Mouse (Mus musculus) heart, adult 2 months (tissue): ENCODE data around the gene Helt. TPM values are rescaled to one million over a fixed set of nuclear protein-coding genes. Genes with fewer than 3 reads are reported as not detected.
A peak's percentile ranks its signal among the peaks of the same experiment; 100 is the strongest.

Experiments
- DNase-seq, 2 experiments: peaks; one replicate each; pipeline ENCODE4 v3.0.0; 2021
- H3K27ac ChIP-seq: fragments of 200-600 bp; 2 replicates; pipeline ENCODE4 v1.8.1; 2022
- H3K27me3 ChIP-seq: fragments of 200-500 bp; 2 replicates; pipeline ENCODE4 v1.6.1; 2012; ENCODE audit warnings: mild to moderate bottlenecking, low read length, inconsistent platforms, mixed read lengths; ENCODE audit not compliant: control insufficient read depth, insufficient read depth
- H3K36me3 ChIP-seq: fragments of 200-500 bp; 2 replicates; pipeline ENCODE4 v1.6.1; 2012; ENCODE audit warnings: low read length, inconsistent platforms; ENCODE audit not compliant: control insufficient read depth, insufficient read depth
- H3K4me1 ChIP-seq: fragments of 200-500 bp; 2 replicates; pipeline ENCODE4 v1.6.1; 2011; ENCODE audit warnings: low read length; ENCODE audit not compliant: control insufficient read depth, insufficient read depth
- H3K4me3 ChIP-seq: fragments of 200-600 bp; 2 replicates; pipeline ENCODE4 v1.8.1; 2022
- H3K79me2 ChIP-seq: fragments of 200-500 bp; replicated peaks from 2 replicates; pipeline ENCODE4 v1.6.1; 2012; ENCODE audit warnings: mild to moderate bottlenecking, inconsistent platforms, low read length, moderate library complexity, mixed read lengths; ENCODE audit not compliant: control insufficient read depth, insufficient read depth
- H3K9ac ChIP-seq: fragments of 200-500 bp; 2 replicates; pipeline ENCODE4 v1.6.1; 2012; ENCODE audit warnings: low read depth, mild to moderate bottlenecking, control low read depth, inconsistent platforms, low read length, mixed read lengths
- CTCF ChIP-seq: fragments of 200-600 bp; IDR thresholded peaks from 2 replicates; pipeline ENCODE4 v1.8.1; 2022; ENCODE audit warnings: antibody characterized with exemption, mild to moderate bottlenecking, moderate library complexity
- EP300 ChIP-seq: fragments of 200-500 bp; IDR thresholded peaks from 2 replicates; pipeline ENCODE4 v1.6.1; 2011; ENCODE audit warnings: low read depth, low read length, control low read depth; ENCODE audit not compliant: insufficient read depth
- POLR2A ChIP-seq: fragments of 200-500 bp; IDR thresholded peaks from 2 replicates; pipeline ENCODE4 v1.6.1; 2011; ENCODE audit warnings: mild to moderate bottlenecking, low read depth, low read length, control low read depth; ENCODE audit not compliant: insufficient read depth
- WGBS: fragments of 180-500 bp; shearing (Covaris S2); methylation state at CpG from one replicate; pipeline ENCODE4 v1.1.7; 2018; 5-methylcytosine and 5-hydroxymethylcytosine counted together
- intact Hi-C: fragments of 180-260 bp; cut with DNase I; formaldehyde crosslinking; loops from one replicate; pipeline ENCODE4 v1.15.1; 2025
- polyA plus RNA-seq: library from polyadenylated mRNA; depleted of rRNA; stranded (reverse); fragments of >200 nt; gene quantifications from 2 replicates; pipeline ENCODE4 v1.2.3, GENCODE M21; 2012
- total RNA-seq, 2 experiments: library from RNA; stranded (reverse); gene quantifications; 2 replicates each; pipeline ENCODE4 v1.2.3; 2021

The Helt gene
- total and polyA plus RNA-seq, 3 experiments: 1.3 to 2.8 (median 1.5) TPM

GRCm38 (mm10) chr8:46295951-46296350 lies 1.5 kb upstream of the Helt start:
- no peak for TF ChIP-seq EP300
- TF ChIP-seq CTCF: no peak
- no peak for TF ChIP-seq POLR2A
- intact Hi-C loops: no loop called here
- H3K79me2 ChIP-seq: no peaks in the 10 kb centered on the region
- H3K4me1 ChIP-seq: no peaks in the 10 kb centered on the region
- WGBS: 11% methylated on average over 8 of the region's 8 CpGs
- no peak overlapping the region for H3K27ac ChIP-seq
- no peak overlapping the region for H3K9ac ChIP-seq
- no peaks in the 10 kb centered on the region for H3K36me3 ChIP-seq
- peaks cover 5% of the 10 kb centered on the region; the same call in 1 of the 2 replicates for H3K27me3 ChIP-seq
- no peak overlapping the region for H3K4me3 ChIP-seq
- no peak for DNase-seq

GRCm38 (mm10) chr8:46295101-46295534 lies 647 bp upstream of the Helt start:
- no peaks in the 10 kb centered on the region for H3K4me1 ChIP-seq
- no peak overlapping the region for H3K9ac ChIP-seq
- no peaks in the 10 kb centered on the region for H3K79me2 ChIP-seq
- no peak overlapping the region for H3K4me3 ChIP-seq
- no peaks in the 10 kb centered on the region for H3K36me3 ChIP-seq
- H3K27me3 ChIP-seq: peaks cover 5% of the 10 kb centered on the region; the same call in 1 of the 2 replicates
- intact Hi-C loops: no loop called here
- TF ChIP-seq EP300 (no peak), POLR2A (no peak)
- H3K27ac ChIP-seq: no peak overlapping the region
- no peak for DNase-seq
- WGBS: 2% methylated on average over 14 of the region's 14 CpGs

GRCm38 (mm10) chr8:46293741-46294151 lies 725 bp downstream of the Helt start:
- H3K36me3 ChIP-seq: no peaks in the 10 kb centered on the region
- peak overlapping the region; percentile 16; the same call in 1 of the 2 replicates for H3K4me3 ChIP-seq
- WGBS: under 1% methylated on average over 16 of the region's 16 CpGs
- intact Hi-C loops: no loop called here
- DNase-seq: peak; percentile 33 to 48
- H3K9ac ChIP-seq: no peak overlapping the region
- H3K4me1 ChIP-seq: no peaks in the 10 kb centered on the region
- no peaks in the 10 kb centered on the region for H3K79me2 ChIP-seq
- H3K27me3 ChIP-seq: peaks cover 5% of the 10 kb centered on the region; the same call in 1 of the 2 replicates
- TF ChIP-seq EP300: no peak
- no peak for TF ChIP-seq CTCF
- no peak for TF ChIP-seq POLR2A
- H3K27ac ChIP-seq: no peak overlapping the region; the same call in 1 of the 2 replicates

GRCm38 (mm10) chr8:46293201-46293600 lies 1.3 kb downstream of the Helt start:
- Histone ChIP-seq H3K27me3 (peaks cover 5% of the 10 kb centered on the region; the same call in 1 of the 2 replicates), H3K36me3 (no peaks in the 10 kb centered on the region), H3K4me3 (peak overlapping the region; percentile 16; the same call in 1 of the 2 replicates), H3K79me2 (no peaks in the 10 kb centered on the region), H3K9ac (no peak overlapping the region), H3K4me1 (no peaks in the 10 kb centered on the region), H3K27ac (no peak overlapping the region)
- no peak for DNase-seq
- intact Hi-C loops: no loop called here
- TF ChIP-seq CTCF: no peak
- no peak for TF ChIP-seq EP300
- TF ChIP-seq POLR2A: no peak
- WGBS: 3% methylated on average over 14 of the region's 14 CpGs

GRCm38 (mm10) chr8:46291931-46292675 lies 2.4 kb downstream of the Helt start:
- whole genome bisulfite sequencing: 5% methylated on average over 33 of the region's 33 CpGs
- Histone ChIP-seq H3K27ac (no peak overlapping the region), H3K4me3 (no peak overlapping the region), H3K4me1 (no peaks in the 10 kb centered on the region), H3K27me3 (peaks cover 5% of the 10 kb centered on the region; the same call in 1 of the 2 replicates), H3K9ac (no peak overlapping the region), H3K36me3 (no peaks in the 10 kb centered on the region), H3K79me2 (no peaks in the 10 kb centered on the region)
- no peak for TF ChIP-seq CTCF
- no peak for TF ChIP-seq EP300
- no peak for TF ChIP-seq POLR2A
- DNase-seq: no peak
- intact Hi-C loops: no loop called here

- no peak for DNase-seq
- H3K9ac ChIP-seq: no peak overlapping the region
- H3K27me3 ChIP-seq: peaks cover 5% of the 10 kb centered on the region; the same call in 1 of the 2 replicates
- H3K36me3 ChIP-seq: no peaks in the 10 kb centered on the region
- no peak overlapping the region for H3K27ac ChIP-seq
- WGBS: 71% methylated on average over 11 of the region's 11 CpGs
- peaks cover 1% of the 10 kb centered on the region; the same call in 1 of the 2 replicates for H3K4me1 ChIP-seq
- intact Hi-C loops: no loop called here
- TF ChIP-seq EP300 (no peak), POLR2A (no peak), CTCF (no peak)
- no peak overlapping the region for H3K4me3 ChIP-seq
- no peaks in the 10 kb centered on the region for H3K79me2 ChIP-seq
These were observed 5.2 kb downstream of the Helt start for GRCm38 (mm10) chr8:46289274-46289673.
